ENCODE assay signal across 9 mouse cellular contexts in the genomic region with DNA sequence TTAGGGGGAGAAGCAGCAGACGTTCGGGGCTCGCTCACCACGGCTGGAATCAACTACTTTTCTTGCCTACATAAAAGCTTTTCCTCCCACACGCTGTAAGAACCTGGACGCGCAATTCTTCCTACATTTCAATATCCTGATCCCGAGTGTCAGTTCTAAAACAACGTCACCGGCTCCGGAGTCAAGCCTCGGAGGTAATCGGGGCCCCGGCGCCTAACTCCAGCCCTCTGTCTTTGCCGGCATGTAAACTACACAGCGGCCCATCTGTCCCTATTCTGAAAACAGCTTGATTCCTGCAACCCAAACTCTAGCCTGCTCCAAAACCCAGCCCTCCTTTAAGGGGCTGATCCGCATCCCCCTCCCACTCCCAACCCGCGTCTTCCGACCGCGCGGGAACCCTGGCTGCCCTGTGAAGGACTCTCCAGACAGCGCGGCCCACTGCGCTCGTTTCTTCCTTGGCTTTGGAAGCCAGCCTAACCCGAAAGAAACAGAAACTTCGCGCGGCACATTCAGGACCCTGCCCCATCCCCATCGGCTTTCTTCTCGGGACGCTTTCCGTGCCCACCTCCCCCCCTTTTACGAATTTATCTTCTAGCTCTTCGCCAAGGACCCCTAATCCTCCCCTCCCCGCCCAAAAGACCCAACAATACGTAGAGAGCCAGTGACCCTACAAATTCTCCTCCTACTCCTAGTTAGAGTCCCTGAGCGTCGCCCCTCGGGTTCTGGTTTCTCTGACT. TPM values are rescaled to one million over a fixed set of nuclear protein-coding genes. Genes with fewer than 3 reads are reported as not detected.
DNase-seq lines count a peak whose midpoint lies in the region; ATAC-seq and TF ChIP-seq lines count a peak whose summit lies in the region.
"Had no signal": no experiment of that assay in that cellular context is flagged by ENCODE, and none has a peak within 500 bp of the region (broad histone marks: within the 10 kb centered on the region; RNA-seq: fewer than 3 reads in every experiment).

No protein-coding gene starts in this region.

- peaks cover 63% of the 10 kb centered on the region for H3K4me1 ChIP-seq in embryonic facial prominence, embryonic 10.5 days
- H3K4me1 ChIP-seq in limb, embryonic 13.5 days = peaks cover 55% of the 10 kb centered on the region
- H3K4me1 ChIP-seq in midbrain, postnatal 0 days (ENCODE audit: insufficient read depth, low read length) = peaks cover 6% of the 10 kb centered on the region; the same call in 1 of the 2 replicates

- no peak for TF ChIP-seq CTCF in midbrain, postnatal 0 days (IDR thresholded peaks at IDR 0.05)

- H3K9me3 ChIP-seq in embryonic facial prominence, embryonic 10.5 days = no peaks in the 10 kb centered on the region
- no peaks in the 10 kb centered on the region for H3K9me3 ChIP-seq in limb, embryonic 13.5 days
- no peaks in the 10 kb centered on the region for H3K9me3 ChIP-seq in midbrain, postnatal 0 days (ENCODE audit: low read length)

- ATAC-seq in limb, embryonic 13.5 days (ENCODE audit: low FRiP score, low read depth) = no peak
- ATAC-seq in midbrain, postnatal 0 days (ENCODE audit: low FRiP score) = 0 out of 2 replicates have a peak, but pooled peaks have one; percentile 7

- intact Hi-C loops in gastrocnemius, postnatal 14 days (cut with DNase I; ENCODE audit: low total_unique reads) = no loop called here
- intact Hi-C loops in heart, postnatal 36 days (cut with DNase I) = loop anchor here (2.0 to 5.0 kb wide), 4 partner anchors 21 to 248 kb away; no protein-coding TSS in a partner anchor

- 0 out of 2 replicates have a peak, but pooled peaks cover 8% of the 10 kb centered on the region for H3K27me3 ChIP-seq in embryonic facial prominence, embryonic 10.5 days (replicated peaks; ENCODE audit: low read depth, poor library complexity, severe bottlenecking)
- H3K27me3 ChIP-seq in limb, embryonic 13.5 days = peaks cover 60% of the 10 kb centered on the region
- H3K27me3 ChIP-seq in midbrain, postnatal 0 days (ENCODE audit: insufficient read depth, low read length) = no peaks in the 10 kb centered on the region

- under 1% methylated on average over 43 of the region's 43 CpGs for WGBS in embryonic facial prominence, embryonic 10.5 days
- under 1% methylated on average over 41 of the region's 43 CpGs for WGBS in limb, embryonic 13.5 days
- 0% methylated on average over 42 of the region's 43 CpGs for WGBS in midbrain, postnatal 0 days

- H3K4me3 ChIP-seq in embryonic facial prominence, embryonic 10.5 days = peak overlapping the region; percentile 87
- peak overlapping the region; percentile 71 for H3K4me3 ChIP-seq in limb, embryonic 13.5 days
- H3K4me3 ChIP-seq in midbrain, postnatal 0 days (ENCODE audit: low read depth, low read length) = peak overlapping the region; percentile 91

- DNase-seq in gastrocnemius, postnatal 14 days = peak; percentile 51
- no peak for DNase-seq in gastrocnemius, adult 8-10 months (ENCODE audit: low spot score in 2 of 2)
- peak; percentile 60 for DNase-seq in ZHBTc4 (ENCODE audit: low read depth, low spot score)
- peak; percentile 75 for DNase-seq in embryonic facial prominence, embryonic 10.5 days (ENCODE audit: low spot score)
- DNase-seq in heart, postnatal 36 days = peak; percentile 53 to 61
- peak; percentile 46 for DNase-seq in midbrain, postnatal 0 days (ENCODE audit: low spot score)
- no peak for DNase-seq in spleen, postnatal 4 days (ENCODE audit: low spot score in 2 of 2)

- peak overlapping the region; percentile 93 for H3K4me2 ChIP-seq in limb, embryonic 13.5 days (replicated peaks)
- peak overlapping the region; percentile 93 for H3K4me2 ChIP-seq in midbrain, postnatal 0 days (ENCODE audit: low read depth, low read length, poor library complexity, severe bottlenecking)

- H3K36me3 ChIP-seq in embryonic facial prominence, embryonic 10.5 days (replicated peaks) = no peaks in the 10 kb centered on the region
- H3K36me3 ChIP-seq in limb, embryonic 13.5 days = no peaks in the 10 kb centered on the region
- H3K36me3 ChIP-seq in midbrain, postnatal 0 days (ENCODE audit: insufficient read depth, low read length) = no peaks in the 10 kb centered on the region

- H3K9ac ChIP-seq in limb, embryonic 13.5 days = peak overlapping the region; percentile 88
- H3K9ac ChIP-seq in midbrain, postnatal 0 days (replicated peaks; ENCODE audit: low read length, poor library complexity, severe bottlenecking) = peak overlapping the region; percentile 93

- H3K27ac ChIP-seq in embryonic facial prominence, embryonic 10.5 days (replicated peaks) = peak overlapping the region; percentile 97
- peak overlapping the region; percentile 93 for H3K27ac ChIP-seq in limb, embryonic 13.5 days
- peak overlapping the region; percentile 97 for H3K27ac ChIP-seq in midbrain, postnatal 0 days (ENCODE audit: low read depth, low read length)

RNA-seq across cellular contexts. Expression of gene Pknox2, which starts 1.4 kb away (rescaled TPM):
- total RNA-seq in gastrocnemius, postnatal 14 days (2021) = 10 to 100 TPM; 27.6 to 31.4 TPM
- 10 to 100 TPM; 31.7 to 55.3 (median 36.5) TPM for total RNA-seq in gastrocnemius, adult 8-10 months (2022)
- 32.7 and 33.0 TPM in 2 replicates for polyA plus RNA-seq in embryonic facial prominence, embryonic 10.5 days (2016; fragmentation: Nextera tagmentation; extraction: Ambion mirVana)
- total RNA-seq in heart, postnatal 36 days (2021) = 1 to 10 TPM; 7.6 to 7.7 TPM
- 14.5 and 16.1 TPM in 2 replicates for polyA plus RNA-seq in limb, embryonic 13.5 days (2015; fragmentation: Nextera tagmentation; extraction: Ambion mirVana)
- 25.6 and 26.6 TPM in 2 replicates for total RNA-seq in midbrain, postnatal 0 days (2014; rRNA removed)
- 23.5 and 23.6 TPM in 2 replicates for polyA plus RNA-seq in midbrain, postnatal 0 days (2015; fragmentation: Nextera tagmentation; extraction: Ambion mirVana)
- total RNA-seq: MEL had no signal

Comparison
In these comparisons a context has a peak if more than half of its experiments do, and no peak if none do; other contexts are left out.
1. DNase-seq: peak in gastrocnemius, postnatal 14 days (single experiment), ZHBTc4 (single experiment), embryonic facial prominence, embryonic 10.5 days (single experiment), heart, postnatal 36 days (2 of 2) and midbrain, postnatal 0 days (single experiment); none in gastrocnemius, adult 8-10 months (0 of 2) and spleen, postnatal 4 days (0 of 2).
2. Peak in every context shown above with its lines, with median percentiles within 50 percentile points of each other: H3K27ac ChIP-seq and H3K4me3 ChIP-seq.